Mouse (Mus musculus): Measurements from ENCODE around the gene Trim44. TPM values are rescaled to one million over a fixed set of nuclear protein-coding genes. Genes with fewer than 3 reads are reported as not detected.

The Trim44 gene
- total and polyA plus RNA-seq, 3 experiments = 21.7 to 55.3 (median 49.1) TPM

- H3K9ac ChIP-seq (ENCODE audit: control insufficient read depth, low read depth, low read length, poor library complexity, severe bottlenecking) = no peak overlapping the region
- H3K36me3 ChIP-seq (ENCODE audit: control insufficient read depth in 1 of 2, insufficient read depth in 2 of 2, low read length in 2 of 2) = no peaks in the 10 kb centered on the region
- DNase-seq (ENCODE audit: low read depth, low spot score) = no peak
- H3K27ac ChIP-seq (ENCODE audit: control insufficient read depth, low read depth, low read length) = no peak overlapping the region
- H3K4me3 ChIP-seq (ENCODE audit: control insufficient read depth in 1 of 2, insufficient read depth in 1 of 2, low read depth in 2 of 2, low read length in 2 of 2) = no peak overlapping the region
- H3K79me2 ChIP-seq (ENCODE audit: control insufficient read depth, insufficient read depth, low read length, poor library complexity) = no peaks in the 10 kb centered on the region
- H3K4me1 ChIP-seq (ENCODE audit: control insufficient read depth in 1 of 2, insufficient read depth in 2 of 2, low read length in 2 of 2) = no peaks in the 10 kb centered on the region
- peaks cover 0 to 5% of the 10 kb centered on the region in 2 experiments; a peak in 1 of 4 replicates for H3K27me3 ChIP-seq (ENCODE audit: control insufficient read depth in 1 of 2, insufficient read depth in 2 of 2, low read length in 2 of 2)
- no peaks in the 10 kb centered on the region for H3K9me3 ChIP-seq (replicated peaks; ENCODE audit: insufficient read depth, low read length)
- TF ChIP-seq USF1 (IDR thresholded peaks at IDR 0.05; ENCODE audit: low read depth, low read length) (no peak), TBP (IDR thresholded peaks at IDR 0.05; ENCODE audit: low read depth, low read length) (no peak), UBTF (IDR thresholded peaks at IDR 0.05; ENCODE audit: borderline replicate concordance, insufficient read depth, low read depth, low read length) (no peak), TCF12 (IDR thresholded peaks at IDR 0.05; ENCODE audit: low read depth, low read length) (no peak), POLR2AphosphoS2 (IDR thresholded peaks at IDR 0.05; ENCODE audit: low read length) (no peak), SMC3 (IDR thresholded peaks at IDR 0.05; ENCODE audit: low read depth, low read length) (no peak), ZMIZ1 (IDR thresholded peaks at IDR 0.05; ENCODE audit: low read depth, low read length) (no peak), GATA1 (IDR thresholded peaks at IDR 0.05; ENCODE audit: low read depth, low read length) (no peak), CTCF (IDR thresholded peaks at IDR 0.05 in 2 of 3, conservative IDR thresholded peaks at IDR 0.05 in 1 of 3; ENCODE audit: control insufficient read depth in 1 of 3, insufficient read depth in 1 of 3, low read depth in 2 of 3, low read length in 3 of 3, poor library complexity in 1 of 3, severe bottlenecking in 1 of 3) (no peak), MYC (IDR thresholded peaks at IDR 0.05; ENCODE audit: low read depth, low read length) (no peak), RCOR1 (IDR thresholded peaks at IDR 0.05; ENCODE audit: low read depth, low read length) (no peak), MAZ (IDR thresholded peaks at IDR 0.05; ENCODE audit: low read depth, low read length) (no peak)
These were observed 150.9 kb downstream of the Trim44 start for GRCm38 (mm10) chr2:102256591-102257335.

- Histone ChIP-seq H3K36me3 (ENCODE audit: control insufficient read depth in 1 of 2, insufficient read depth in 2 of 2, low read length in 2 of 2) (no peaks in the 10 kb centered on the region), H3K4me3 (ENCODE audit: control insufficient read depth in 1 of 2, insufficient read depth in 1 of 2, low read depth in 2 of 2, low read length in 2 of 2) (no peak overlapping the region), H3K9ac (ENCODE audit: control insufficient read depth, low read depth, low read length, poor library complexity, severe bottlenecking) (no peak overlapping the region), H3K27me3 (ENCODE audit: control insufficient read depth in 1 of 2, insufficient read depth in 2 of 2, low read length in 2 of 2) (peaks cover 0 to 5% of the 10 kb centered on the region in 2 experiments; a peak in 1 of 4 replicates), H3K9me3 (replicated peaks; ENCODE audit: insufficient read depth, low read length) (no peaks in the 10 kb centered on the region), H3K27ac (ENCODE audit: control insufficient read depth, low read depth, low read length) (no peak overlapping the region), H3K4me1 (ENCODE audit: control insufficient read depth in 1 of 2, insufficient read depth in 2 of 2, low read length in 2 of 2) (no peaks in the 10 kb centered on the region), H3K79me2 (ENCODE audit: control insufficient read depth, insufficient read depth, low read length, poor library complexity) (no peaks in the 10 kb centered on the region)
- no peak for TF ChIP-seq POLR2AphosphoS5 (IDR thresholded peaks at IDR 0.05; ENCODE audit: borderline replicate concordance, low read depth, low read length)
- TF ChIP-seq ZKSCAN1 (IDR thresholded peaks at IDR 0.05; ENCODE audit: low read depth, low read length) = no peak
- no peak for TF ChIP-seq UBTF (IDR thresholded peaks at IDR 0.05; ENCODE audit: borderline replicate concordance, insufficient read depth, low read depth, low read length)
- no peak for TF ChIP-seq SMC3 (IDR thresholded peaks at IDR 0.05; ENCODE audit: low read depth, low read length)
- TF ChIP-seq JUND (IDR thresholded peaks at IDR 0.05; ENCODE audit: low read depth, low read length) = no peak
- TF ChIP-seq POLR2AphosphoS2 (IDR thresholded peaks at IDR 0.05; ENCODE audit: low read length) = no peak
- no peak for TF ChIP-seq ZMIZ1 (IDR thresholded peaks at IDR 0.05; ENCODE audit: low read depth, low read length)
- no peak for TF ChIP-seq ZC3H11A (IDR thresholded peaks at IDR 0.05; ENCODE audit: low read depth, low read length)
- TF ChIP-seq MAZ (IDR thresholded peaks at IDR 0.05; ENCODE audit: low read depth, low read length) = no peak
- TF ChIP-seq NRF1 (IDR thresholded peaks at IDR 0.05; ENCODE audit: insufficient read depth, low read depth, low read length, poor library complexity, severe bottlenecking) = no peak
- TF ChIP-seq CTCF (IDR thresholded peaks at IDR 0.05 in 2 of 3, conservative IDR thresholded peaks at IDR 0.05 in 1 of 3; ENCODE audit: control insufficient read depth in 1 of 3, insufficient read depth in 1 of 3, low read depth in 2 of 3, low read length in 3 of 3, poor library complexity in 1 of 3, severe bottlenecking in 1 of 3) = no peak
- TF ChIP-seq GABPA (IDR thresholded peaks at IDR 0.05; ENCODE audit: low read depth, low read length) = no peak
- no peak for TF ChIP-seq HCFC1 (IDR thresholded peaks at IDR 0.05; ENCODE audit: low read depth, low read length)
- TF ChIP-seq BHLHE40 (IDR thresholded peaks at IDR 0.05; ENCODE audit: borderline replicate concordance, low read depth, low read length) = no peak
- no peak for TF ChIP-seq CHD1 (IDR thresholded peaks at IDR 0.05; ENCODE audit: low read depth, low read length)
- no peak for TF ChIP-seq E2F4 (IDR thresholded peaks at IDR 0.05; ENCODE audit: borderline replicate concordance, low read depth, low read length)
- TF ChIP-seq MXI1 (IDR thresholded peaks at IDR 0.05; ENCODE audit: low read depth, low read length) = no peak
- no peak for TF ChIP-seq POLR2A (IDR thresholded peaks at IDR 0.05; ENCODE audit: control insufficient read depth in 1 of 2, insufficient read depth in 1 of 2, low read depth in 1 of 2, low read length in 2 of 2, poor library complexity in 1 of 2)
- TF ChIP-seq MAFK (IDR thresholded peaks at IDR 0.05; ENCODE audit: borderline replicate concordance, low read depth, low read length) = no peak
- no peak for TF ChIP-seq NELFE (IDR thresholded peaks at IDR 0.05; ENCODE audit: low read depth, low read length)
- peak; percentile 5 for DNase-seq (ENCODE audit: low read depth, low spot score)
These were observed 151.5 kb downstream of the Trim44 start for GRCm38 (mm10) chr2:102256100-102256499.
